ENCODE assay signal across 16 mouse cellular contexts in the genomic region with DNA sequence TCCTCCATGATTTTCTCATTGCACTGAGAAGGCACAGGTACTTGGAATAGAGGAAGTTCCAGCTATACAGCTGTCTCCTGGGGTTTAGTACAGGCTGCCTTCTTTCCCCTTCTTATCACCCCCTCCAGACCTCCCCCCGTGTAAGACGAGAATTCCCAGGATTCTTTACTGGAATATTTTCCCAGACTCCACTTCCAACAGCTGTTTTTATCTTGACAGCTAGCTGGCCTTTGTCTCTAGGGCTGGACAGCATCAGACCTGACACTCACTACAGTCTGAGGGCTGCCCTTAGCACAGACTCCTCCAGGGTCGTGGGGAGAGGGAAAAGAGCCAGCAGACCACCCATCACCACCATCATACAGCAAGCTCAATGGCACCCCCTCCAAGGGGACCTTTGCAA. TPM values are rescaled to one million over a fixed set of nuclear protein-coding genes. Genes with fewer than 3 reads are reported as not detected.
DNase-seq lines count a peak whose midpoint lies in the region; ATAC-seq and TF ChIP-seq lines count a peak whose summit lies in the region.
"Had no signal": no experiment of that assay in that cellular context is flagged by ENCODE, and none has a peak within 500 bp of the region (broad histone marks: within the 10 kb centered on the region; RNA-seq: fewer than 3 reads in every experiment).

No protein-coding gene starts in this region.

- H3K4me1 ChIP-seq in intestine, embryonic 14.5 days (replicated peaks; ENCODE audit: control insufficient read depth, insufficient read depth, low read length) = peaks cover 16% of the 10 kb centered on the region
- H3K4me1 ChIP-seq in intestine, postnatal 0 days (replicated peaks; ENCODE audit: control insufficient read depth, insufficient read depth, low read length) = no peaks in the 10 kb centered on the region
- peaks cover 21% of the 10 kb centered on the region for H3K4me1 ChIP-seq in forebrain, embryonic 16.5 days (replicated peaks; ENCODE audit: control insufficient read depth, insufficient read depth, low read length)

- H3K9me3 ChIP-seq in intestine, embryonic 14.5 days (ENCODE audit: control insufficient read depth, low read length) = no peaks in the 10 kb centered on the region
- H3K9me3 ChIP-seq in intestine, postnatal 0 days (ENCODE audit: control insufficient read depth) = no peaks in the 10 kb centered on the region
- H3K9me3 ChIP-seq in forebrain, embryonic 16.5 days (ENCODE audit: control insufficient read depth, low read length) = no peaks in the 10 kb centered on the region
- H3K9me3 ChIP-seq: limb, embryonic 15.5 days; neural tube, embryonic 13.5 days had no signal

- H3K36me3 ChIP-seq in intestine, embryonic 14.5 days (ENCODE audit: control insufficient read depth, insufficient read depth, low read length) = no peaks in the 10 kb centered on the region
- H3K36me3 ChIP-seq in intestine, postnatal 0 days (ENCODE audit: control insufficient read depth, insufficient read depth) = no peaks in the 10 kb centered on the region
- H3K36me3 ChIP-seq in forebrain, embryonic 16.5 days (ENCODE audit: control insufficient read depth, insufficient read depth) = no peaks in the 10 kb centered on the region
- H3K36me3 ChIP-seq: limb, embryonic 15.5 days; neural tube, embryonic 13.5 days had no signal

- DNase-seq in intestine, embryonic 14.5 days (ENCODE audit: low spot score) = peak; percentile 59
- peak; percentile 32 for DNase-seq in testis, postnatal 10 days (ENCODE audit: low spot score)
- no peak for DNase-seq in testis, postnatal 14 days (ENCODE audit: low spot score)
- peak; percentile 64 to 78 for DNase-seq in heart, postnatal 10 days
- no peak for DNase-seq in adrenal gland, adult 8-10 months
- DNase-seq in right cerebral cortex, postnatal 4 days = no peak
- DNase-seq: adrenal gland, postnatal 10 days; cerebellum, postnatal 36 days; kidney, postnatal 25 days had no signal

- H3K4me3 ChIP-seq in intestine, embryonic 14.5 days (ENCODE audit: low read depth, low read length) = no peak overlapping the region
- no peak overlapping the region for H3K4me3 ChIP-seq in intestine, postnatal 0 days (ENCODE audit: low read depth, low read length)
- no peak overlapping the region for H3K4me3 ChIP-seq in forebrain, embryonic 16.5 days (replicated peaks; ENCODE audit: low read length)
- H3K4me3 ChIP-seq: erythroblast, embryonic 14.5 days; limb, embryonic 15.5 days; neural tube, embryonic 13.5 days had no signal

- H3K4me2 ChIP-seq in intestine, embryonic 14.5 days (ENCODE audit: low read length) = no peak overlapping the region
- H3K4me2 ChIP-seq in intestine, postnatal 0 days (replicated peaks; ENCODE audit: low read depth) = no peak overlapping the region
- no peak overlapping the region for H3K4me2 ChIP-seq in forebrain, embryonic 16.5 days (ENCODE audit: low read length)
- H3K4me2 ChIP-seq: limb, embryonic 15.5 days; neural tube, embryonic 13.5 days had no signal

- intact Hi-C loops in heart, postnatal 10 days (cut with DNase I) = loop anchor here (5.0 kb wide), 1 partner anchor 79 kb away; no protein-coding TSS in a partner anchor

- H3K27ac ChIP-seq in intestine, embryonic 14.5 days (ENCODE audit: low read depth) = no peak overlapping the region
- H3K27ac ChIP-seq in intestine, postnatal 0 days (ENCODE audit: low read depth, low read length) = no peak overlapping the region
- no peak overlapping the region for H3K27ac ChIP-seq in forebrain, embryonic 16.5 days (ENCODE audit: low read length)
- H3K27ac ChIP-seq: limb, embryonic 15.5 days; macrophage; neural tube, embryonic 13.5 days had no signal

- no peak overlapping the region for H3K9ac ChIP-seq in intestine, embryonic 14.5 days (ENCODE audit: low read length)
- H3K9ac ChIP-seq in intestine, postnatal 0 days (ENCODE audit: low read depth, low read length) = no peak overlapping the region
- no peak overlapping the region for H3K9ac ChIP-seq in forebrain, embryonic 16.5 days (replicated peaks; ENCODE audit: low read depth, low read length)
- H3K9ac ChIP-seq: limb, embryonic 15.5 days; neural tube, embryonic 13.5 days had no signal

- no peaks in the 10 kb centered on the region for H3K27me3 ChIP-seq in intestine, embryonic 14.5 days (replicated peaks; ENCODE audit: control insufficient read depth, insufficient read depth, low read length)
- no peaks in the 10 kb centered on the region for H3K27me3 ChIP-seq in intestine, postnatal 0 days (replicated peaks; ENCODE audit: control insufficient read depth, insufficient read depth, low read length)
- H3K27me3 ChIP-seq in forebrain, embryonic 16.5 days (replicated peaks; ENCODE audit: control insufficient read depth, insufficient read depth, low read length) = no peaks in the 10 kb centered on the region
- H3K27me3 ChIP-seq: limb, embryonic 15.5 days had no signal

- ATAC-seq in intestine, embryonic 14.5 days (replicated peaks; ENCODE audit: low FRiP score, low TSS enrichment, low read depth) = no peak
- ATAC-seq in intestine, postnatal 0 days = no peak
- ATAC-seq in forebrain, embryonic 16.5 days = no peak
- ATAC-seq: midbrain, embryonic 16.5 days had no signal

- no peak for TF ChIP-seq CTCF in intestine, postnatal 0 days (IDR thresholded peaks at IDR 0.05; ENCODE audit: low read depth)

- 11% methylated on average over 3 of the region's 3 CpGs for WGBS in intestine, embryonic 14.5 days
- 34% methylated on average over 3 of the region's 3 CpGs for WGBS in intestine, postnatal 0 days
- WGBS in forebrain, embryonic 16.5 days = 49% methylated on average over 3 of the region's 3 CpGs

RNA-seq across cellular contexts. Expression of gene Mis18a, which starts 20.9 kb away (rescaled TPM):
- 66.1 and 68.7 TPM in 2 replicates for polyA plus RNA-seq in intestine, embryonic 14.5 days (2014; fragmentation: Nextera tagmentation; extraction: Ambion mirVana)
- polyA plus RNA-seq in intestine, postnatal 0 days (2015; fragmentation: Nextera tagmentation; extraction: Ambion mirVana) = 26.7 and 29.1 TPM in 2 replicates
- 1 to 10 TPM; 5.3 to 5.9 TPM for total RNA-seq in heart, postnatal 10 days (2021)
- 1 to 10 TPM; 5.4 to 7.8 (median 6.1) TPM for total RNA-seq in adrenal gland, adult 8-10 months (2022)
- polyA plus RNA-seq in forebrain, embryonic 16.5 days (2015; fragmentation: Nextera tagmentation; extraction: Ambion mirVana) = 47.2 and 50.7 TPM in 2 replicates

RNA-seq across cellular contexts. Expression of gene Mrap, which starts 31.7 kb away (rescaled TPM):
- polyA plus RNA-seq in intestine, embryonic 14.5 days (2014; fragmentation: Nextera tagmentation; extraction: Ambion mirVana) = 0.19 TPM in 1 of 2 replicates, not detected in the other
- polyA plus RNA-seq in intestine, postnatal 0 days (2015; fragmentation: Nextera tagmentation; extraction: Ambion mirVana) = 0.14 TPM in 1 of 2 replicates, not detected in the other
- 10 to 100 TPM; 21.5 to 27.5 TPM for total RNA-seq in heart, postnatal 10 days (2021)
- total RNA-seq in adrenal gland, adult 8-10 months (2022) = 100 to 1,000 TPM; 200 to 615 (median 376) TPM
- not detected in 2 replicates for polyA plus RNA-seq in forebrain, embryonic 16.5 days (2015; fragmentation: Nextera tagmentation; extraction: Ambion mirVana)
- polyA plus RNA-seq: neural tube, embryonic 13.5 days had no signal

Comparison
In these comparisons a context has a peak if more than half of its experiments do, and no peak if none do; other contexts are left out.
1. DNase-seq: peak in intestine, embryonic 14.5 days (single experiment), testis, postnatal 10 days (single experiment) and heart, postnatal 10 days (2 of 2); none in testis, postnatal 14 days (single experiment), adrenal gland, adult 8-10 months (single experiment) and right cerebral cortex, postnatal 4 days (single experiment).